Mouse (Mus musculus) intestine, postnatal 0 days (tissue): ENCODE results near the gene Slc25a22. TPM values are rescaled to one million over a fixed set of nuclear protein-coding genes. Genes with fewer than 3 reads are reported as not detected.

Source experiments
- ATAC-seq: fragments of 200-750 bp; cut with Nextera tagmentation; 2 replicates; pipeline ENCODE4 v1.8.0; 2017; ENCODE audit warnings: mild to moderate bottlenecking, moderate TSS enrichment, moderate library complexity
- H3K27ac ChIP-seq: fragments of 300-500 bp; sonication (generic); 2 replicates; pipeline ENCODE4 v1.5.1; 2014; ENCODE audit warnings: mild to moderate bottlenecking, low read depth, low read length, moderate library complexity
- H3K27me3 ChIP-seq: fragments of 300-500 bp; sonication (generic); replicated peaks from 2 replicates; pipeline ENCODE4 v1.6.1; 2014; ENCODE audit warnings: low read length, mixed read lengths; ENCODE audit not compliant: control insufficient read depth, insufficient read depth
- H3K36me3 ChIP-seq: fragments of 300-500 bp; sonication (generic); 2 replicates; pipeline ENCODE4 v1.6.1; 2014; ENCODE audit warnings: mild to moderate bottlenecking, moderate library complexity; ENCODE audit not compliant: control insufficient read depth, insufficient read depth
- H3K4me1 ChIP-seq: fragments of 300-500 bp; sonication (generic); replicated peaks from 2 replicates; pipeline ENCODE4 v1.6.1; 2014; ENCODE audit warnings: antibody characterized with exemption, low read length, mixed read lengths; ENCODE audit not compliant: control insufficient read depth, insufficient read depth
- H3K4me2 ChIP-seq: fragments of 300-500 bp; sonication (generic); replicated peaks from 2 replicates; pipeline ENCODE4 v1.6.1; 2014; ENCODE audit warnings: low read depth, mild to moderate bottlenecking, moderate library complexity
- H3K4me3 ChIP-seq: fragments of 300-500 bp; sonication (generic); 2 replicates; pipeline ENCODE4 v1.5.1; 2014; ENCODE audit warnings: low read depth, low read length
- H3K9ac ChIP-seq: fragments of 300-500 bp; sonication (generic); 2 replicates; pipeline ENCODE4 v1.6.1; 2014; ENCODE audit warnings: mild to moderate bottlenecking, low read depth, low read length
- H3K9me3 ChIP-seq: fragments of 300-500 bp; sonication (generic); 2 replicates; pipeline ENCODE4 v1.6.1; 2016; ENCODE audit warnings: mixed run types; ENCODE audit not compliant: control insufficient read depth
- CTCF ChIP-seq: sonication (generic); IDR thresholded peaks from 2 replicates; pipeline ENCODE4 v1.5.1; 2016; ENCODE audit warnings: low read depth, mild to moderate bottlenecking, control low read depth, antibody characterized with exemption, moderate library complexity
- WGBS: fragments of 180-500 bp; shearing (Covaris S2); extraction: QIAGEN DNeasy Blood & Tissue Kit; methylation state at CpG from one replicate; pipeline ENCODE4 v1.1.7; 2014; 5-methylcytosine and 5-hydroxymethylcytosine counted together
- polyA plus RNA-seq: library from polyadenylated mRNA; unstranded; fragments of >200 nt; fragmentation: Nextera tagmentation; extraction: Ambion mirVana; gene quantifications from 2 replicates; pipeline ENCODE4 v1.2.1, GENCODE M21; 2015

The Slc25a22 gene
- polyA plus RNA-seq, 1 experiment from 2014 or later = 67.7 TPM

DNA sequence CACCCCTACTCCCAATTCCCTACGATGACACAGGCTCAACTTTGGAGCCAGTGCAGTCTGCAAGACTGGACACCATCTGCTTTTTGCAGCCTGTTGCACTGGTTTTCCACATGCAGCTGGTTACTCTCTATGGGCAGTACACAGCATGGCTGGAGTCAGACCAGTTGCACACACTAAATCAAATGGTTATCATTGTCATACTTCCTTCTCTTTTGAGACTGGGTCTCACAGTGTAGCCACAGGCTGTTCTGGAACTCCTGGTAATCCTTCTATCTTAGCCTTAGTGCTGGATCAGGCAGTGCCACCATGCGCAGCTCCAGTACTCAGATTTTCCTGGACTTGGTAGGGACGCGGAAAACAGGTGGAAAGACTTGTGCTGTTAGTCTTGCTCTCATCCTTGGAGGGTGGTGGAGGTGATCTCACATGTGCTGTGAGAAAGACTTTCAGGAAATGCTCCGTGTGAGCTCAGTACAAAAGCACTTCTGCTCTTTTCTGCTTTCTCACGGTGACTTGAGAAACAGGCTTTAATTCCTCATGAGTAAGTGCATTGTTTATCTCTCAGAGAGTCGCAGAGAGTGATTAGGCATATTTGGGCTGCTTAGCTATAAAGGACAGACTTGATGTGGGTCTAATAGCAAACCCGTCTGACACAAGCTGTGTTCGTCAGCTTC is 45.0 kb downstream of the Slc25a22 start:
- 11% methylated on average over 9 of the region's 9 CpGs for WGBS
- H3K9me3 ChIP-seq = no peaks in the 10 kb centered on the region
- H3K9ac ChIP-seq = peak overlapping the region; percentile 67
- H3K27ac ChIP-seq = peak overlapping the region; percentile 87
- H3K4me2 ChIP-seq = peak overlapping the region; percentile 94
- no peaks in the 10 kb centered on the region for H3K27me3 ChIP-seq
- H3K4me3 ChIP-seq = peak overlapping the region; percentile 71
- peaks cover 8% of the 10 kb centered on the region for H3K36me3 ChIP-seq
- no peak for TF ChIP-seq CTCF
- H3K4me1 ChIP-seq = peaks cover 3% of the 10 kb centered on the region
- no peak for ATAC-seq

DNA sequence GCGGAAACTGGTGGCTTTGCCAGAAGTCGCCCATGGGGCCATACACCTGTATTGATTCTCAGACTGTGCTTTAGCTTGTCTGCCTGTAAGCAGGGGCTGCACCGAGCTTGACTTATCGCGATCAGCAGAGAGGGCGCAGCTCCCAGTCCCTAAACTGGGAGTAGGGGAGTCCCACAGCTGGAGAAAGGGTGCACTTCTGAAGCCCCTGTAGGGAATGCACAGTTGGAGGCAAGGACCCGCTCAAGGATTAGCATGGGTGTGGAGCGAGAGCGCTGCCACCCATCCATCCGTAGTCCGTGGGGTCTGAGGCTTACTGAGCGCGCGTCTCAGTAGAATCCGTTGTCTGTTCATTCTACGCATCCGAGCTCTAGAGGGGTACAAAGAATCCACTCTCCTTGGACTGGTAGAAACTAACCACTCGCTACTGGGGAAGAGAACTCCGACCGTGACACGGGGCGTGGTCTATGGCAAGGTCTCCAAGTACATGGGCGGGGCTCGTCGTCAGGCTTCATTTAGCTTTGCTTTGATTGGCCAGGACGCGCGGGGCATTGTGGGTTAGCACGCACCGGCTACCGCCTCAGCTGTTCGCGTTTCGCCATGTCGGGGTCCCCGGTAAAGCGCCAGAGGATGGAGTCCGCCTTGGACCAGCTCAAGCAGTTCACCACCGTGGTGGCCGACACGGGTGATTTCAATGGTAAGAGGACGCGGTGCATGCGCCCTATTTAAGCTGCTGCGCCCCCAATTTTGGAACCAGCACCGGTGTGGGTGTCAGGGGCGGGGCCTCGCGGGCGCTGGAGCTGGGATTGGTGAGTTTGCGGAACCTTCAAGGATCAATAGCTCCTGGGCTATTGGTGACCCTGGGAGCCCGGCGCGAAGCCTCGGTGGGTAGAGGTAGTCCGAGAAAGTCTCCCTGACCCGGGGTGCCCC is 45.8 kb downstream of the Slc25a22 start, which contains the start of gene Taldo1:
Gene Taldo1 (plus strand): TSS at position 575 of the 927 bp plus-strand sequence.
- peak within 1 kb of the TSS; percentile 71 for H3K4me3 ChIP-seq
- ATAC-seq = peak; percentile 71
- H3K27ac ChIP-seq = peak within 1 kb of the TSS; percentile 97
- H3K4me1 ChIP-seq = peaks cover 3% of the 10 kb centered on the region
- peak within 1 kb of the TSS; percentile 94 for H3K4me2 ChIP-seq
- under 1% methylated on average over 57 of the region's 57 CpGs for WGBS
- no peak for TF ChIP-seq CTCF
- H3K9me3 ChIP-seq = no peaks in the 10 kb centered on the region
- H3K27me3 ChIP-seq = no peaks in the 10 kb centered on the region
- H3K36me3 ChIP-seq = peaks cover 8% of the 10 kb centered on the region
- peak within 1 kb of the TSS; percentile 67 for H3K9ac ChIP-seq

DNA sequence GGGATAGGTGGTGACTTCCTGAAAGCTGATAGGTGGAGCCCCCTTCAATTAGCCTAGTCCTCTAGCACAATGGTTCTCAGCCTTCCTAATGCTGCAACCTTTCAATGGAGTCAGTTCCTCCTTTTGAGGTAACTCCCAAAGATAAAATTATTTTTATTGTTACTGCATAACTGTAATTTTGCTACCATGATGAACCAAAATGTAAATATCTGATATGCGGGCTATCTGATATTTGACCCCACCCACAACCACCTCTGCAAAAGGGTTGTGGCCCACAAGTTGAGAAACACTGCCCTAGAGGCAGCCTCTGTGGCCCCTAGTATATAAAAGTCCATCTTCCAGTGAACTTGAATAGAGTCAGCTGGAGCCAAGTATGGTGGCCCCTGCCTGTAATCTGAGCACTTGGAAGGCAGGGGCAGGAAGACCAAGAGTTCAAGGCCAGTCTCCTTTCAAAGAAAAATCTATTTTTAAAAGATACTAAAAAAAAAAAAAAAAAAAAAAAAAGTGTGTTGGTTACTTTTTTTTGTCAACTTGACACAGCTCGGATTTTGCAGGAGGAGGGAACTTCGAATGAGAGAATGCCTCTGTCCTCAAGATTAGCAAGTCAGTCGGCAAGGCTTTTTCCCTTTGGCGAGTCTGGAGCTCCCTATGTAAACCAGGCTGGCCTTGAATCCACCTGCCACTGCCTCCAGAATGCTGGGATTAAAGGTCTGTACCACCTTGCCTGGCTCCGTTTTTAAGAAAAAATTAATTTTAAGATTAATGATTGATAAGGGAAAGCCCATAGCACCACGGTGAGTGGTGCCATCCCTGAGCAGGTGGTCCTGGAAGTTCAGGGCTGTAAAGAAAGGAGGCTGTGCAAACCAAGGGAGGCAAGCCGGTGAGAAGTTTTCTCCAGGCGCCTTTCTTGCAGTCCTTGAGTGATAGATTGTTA is 47.1 kb downstream of the Slc25a22 start:
- H3K4me1 ChIP-seq = peaks cover 3% of the 10 kb centered on the region
- H3K4me2 ChIP-seq = peak overlapping the region; percentile 94
- 24% methylated on average over 9 of the region's 9 CpGs for whole genome bisulfite sequencing
- no peaks in the 10 kb centered on the region for H3K27me3 ChIP-seq
- H3K27ac ChIP-seq = peak overlapping the region; percentile 97
- TF ChIP-seq CTCF = no peak
- H3K36me3 ChIP-seq = no peaks in the 10 kb centered on the region; the same call in 1 of the 2 replicates
- 0 out of 2 replicates have a peak overlapping the region, but pooled peaks have one; percentile 67 for H3K9ac ChIP-seq
- peak overlapping the region; percentile 71 for H3K4me3 ChIP-seq
- no peak for ATAC-seq
- no peaks in the 10 kb centered on the region for H3K9me3 ChIP-seq

DNA sequence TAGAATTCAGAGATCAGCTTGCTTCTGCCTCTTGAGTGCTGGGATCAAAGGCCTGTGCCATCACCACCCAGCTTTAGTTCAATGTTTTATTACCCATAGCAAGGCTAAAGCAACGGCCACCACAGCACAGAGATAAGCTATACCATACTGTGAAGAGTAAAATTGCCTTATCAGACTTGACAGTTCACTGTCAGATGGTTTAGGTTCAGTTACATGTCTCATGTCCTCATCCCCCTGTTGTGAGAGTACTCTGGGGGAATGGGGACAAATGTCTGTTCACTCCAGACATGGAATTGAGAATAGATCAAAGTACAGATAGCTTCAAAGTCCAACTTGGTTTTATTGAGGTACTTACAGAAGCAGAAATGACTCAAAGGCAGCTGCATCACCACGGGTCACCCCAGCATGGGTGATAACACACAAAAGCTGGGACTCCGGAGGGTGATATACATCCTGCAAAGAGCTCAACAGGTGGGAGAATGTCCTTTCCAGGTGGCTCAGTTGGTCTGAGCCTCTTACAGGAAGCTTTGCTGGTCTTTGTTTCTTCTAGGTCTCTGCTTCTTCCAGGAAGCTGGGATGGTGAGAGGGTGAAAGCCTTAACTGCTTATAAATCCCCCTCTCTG is 49.1 kb downstream of the Slc25a22 start:
- 23% methylated on average over 3 of the region's 3 CpGs for WGBS
- H3K4me1 ChIP-seq = peaks cover 3% of the 10 kb centered on the region
- H3K27ac ChIP-seq = peak overlapping the region; percentile 97
- H3K4me2 ChIP-seq = peak overlapping the region; percentile 18; the same call in 1 of the 2 replicates
- peak overlapping the region; percentile 8; the same call in 1 of the 2 replicates for H3K9ac ChIP-seq
- no peak overlapping the region for H3K4me3 ChIP-seq
- ATAC-seq = peak; percentile 74
- no peak for TF ChIP-seq CTCF
- H3K36me3 ChIP-seq = no peaks in the 10 kb centered on the region
- H3K27me3 ChIP-seq = no peaks in the 10 kb centered on the region
- H3K9me3 ChIP-seq = no peaks in the 10 kb centered on the region

DNA sequence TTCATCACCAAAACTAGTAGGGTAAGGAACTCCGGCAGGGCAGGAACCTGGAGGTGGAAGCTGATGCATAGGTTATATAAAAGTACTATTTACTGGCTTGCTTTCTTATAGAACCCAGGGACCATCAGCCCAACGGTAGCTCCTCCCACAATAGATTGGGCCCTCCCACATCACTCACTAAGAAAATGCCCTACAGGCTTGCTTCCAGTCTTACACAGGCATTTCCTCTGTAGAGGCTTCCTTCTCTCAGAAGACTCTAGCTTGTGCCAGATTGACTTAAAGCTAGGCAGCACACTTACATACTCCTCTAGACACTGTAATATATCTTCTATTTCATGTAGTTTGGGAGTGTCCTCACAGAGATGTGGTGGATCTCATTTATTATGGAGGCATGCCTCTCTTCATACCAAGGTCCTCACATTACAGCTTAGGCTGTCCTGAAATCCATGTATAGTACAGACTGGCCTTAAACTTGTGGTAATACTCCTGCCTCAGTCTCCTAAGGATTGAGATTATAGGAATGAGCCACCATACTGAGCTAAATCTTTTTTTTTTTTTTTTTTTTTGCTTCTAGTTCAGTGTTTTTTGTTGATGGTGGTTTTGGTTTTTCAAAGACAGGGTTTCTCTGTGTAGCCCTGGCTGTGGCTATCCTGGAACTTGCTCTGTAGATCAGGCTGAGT is 49.7 kb downstream of the Slc25a22 start:
- no peak for TF ChIP-seq CTCF
- ATAC-seq = no peak
- Histone ChIP-seq H3K4me3 (no peak overlapping the region), H3K4me1 (peaks cover 3% of the 10 kb centered on the region), H3K27me3 (no peaks in the 10 kb centered on the region), H3K27ac (peak overlapping the region; percentile 97), H3K9me3 (no peaks in the 10 kb centered on the region), H3K36me3 (no peaks in the 10 kb centered on the region), H3K9ac (no peak overlapping the region), H3K4me2 (no peak overlapping the region)
- 51% methylated on average over 2 of the region's 2 CpGs for WGBS
